Mouse (Mus musculus) kidney, adult 9 months (tissue): ENCODE results near the gene Mnat1.
A peak's percentile ranks its signal among the peaks of the same experiment; 100 is the strongest.
"Not testable (repeated sequence)": the region's sequence is repeated elsewhere in the genome, so short reads cannot be mapped to it uniquely, and the experiment has no call there.

Source experiments
- DNase-seq: peaks from one replicate; pipeline ENCODE4 v3.0.0; 2022

Mnat1 gene

DNA sequence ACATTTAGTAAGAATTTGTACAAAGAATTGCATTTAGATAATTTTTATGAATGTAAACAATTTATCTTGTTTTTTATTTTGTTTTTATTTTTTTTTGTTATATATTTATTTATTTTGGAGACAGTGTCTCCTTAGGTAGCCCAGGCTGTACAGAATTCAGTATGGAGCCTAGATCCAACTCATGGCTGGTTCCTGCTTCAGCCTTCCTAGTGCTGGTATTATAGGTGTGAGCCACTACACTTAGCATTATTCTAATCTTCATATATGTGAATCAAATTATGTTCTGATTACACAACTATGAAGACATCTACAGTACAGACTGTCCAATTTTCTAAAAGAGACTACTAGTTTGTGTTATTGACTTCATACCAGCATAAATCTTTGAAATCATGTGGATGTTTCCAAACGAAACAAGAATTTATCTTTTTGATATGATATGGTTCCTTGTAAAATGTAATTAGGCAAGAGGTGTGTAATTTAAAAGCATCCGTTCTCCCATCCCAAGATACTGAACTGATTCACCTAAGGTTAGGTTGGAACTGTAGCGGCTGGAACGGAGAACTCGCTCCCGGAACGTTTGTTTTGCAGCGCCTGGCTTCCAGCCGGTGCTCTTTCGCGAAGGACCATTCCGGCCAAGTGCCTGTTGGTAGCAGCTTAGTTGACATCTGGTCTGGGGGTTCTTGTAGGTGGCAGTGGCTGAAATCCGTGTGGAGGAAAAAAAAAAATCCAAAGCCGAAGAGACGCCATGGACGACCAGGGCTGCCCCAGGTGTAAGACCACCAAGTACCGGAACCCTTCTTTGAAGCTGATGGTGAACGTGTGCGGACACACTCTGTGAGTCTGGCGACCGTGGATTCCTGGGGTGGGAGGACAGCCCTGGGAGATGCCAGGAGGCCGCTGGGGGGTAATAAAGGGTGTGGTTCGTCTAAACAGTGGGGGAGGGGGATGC, at the start of gene Mnat1:
Gene Mnat1 (plus strand): TSS at position 625 of the 949 bp plus-strand sequence.
- DNase-seq, result peak; percentile 85

DNA sequence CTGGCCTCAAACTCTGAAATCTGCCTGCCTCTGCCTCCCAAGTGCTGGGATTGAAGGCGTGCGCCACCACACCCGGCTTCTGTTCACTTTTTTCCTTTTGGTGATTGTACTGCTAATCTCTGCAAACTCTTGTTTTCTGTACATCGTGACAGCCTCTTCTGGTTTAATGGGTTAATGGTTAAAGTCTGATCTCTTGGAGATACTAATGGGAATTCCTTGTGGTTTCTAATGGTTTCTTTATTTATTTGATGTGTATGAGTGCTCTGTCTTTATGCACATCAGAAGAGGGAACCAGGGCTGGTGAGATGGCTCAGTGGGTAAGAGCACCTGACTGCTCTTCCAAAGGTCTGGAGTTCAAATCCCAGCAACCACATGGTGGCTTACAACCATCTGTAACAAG, 41.7 kb upstream of the Mnat1 start:
- not testable (repeated sequence) for DNase-seq

DNA sequence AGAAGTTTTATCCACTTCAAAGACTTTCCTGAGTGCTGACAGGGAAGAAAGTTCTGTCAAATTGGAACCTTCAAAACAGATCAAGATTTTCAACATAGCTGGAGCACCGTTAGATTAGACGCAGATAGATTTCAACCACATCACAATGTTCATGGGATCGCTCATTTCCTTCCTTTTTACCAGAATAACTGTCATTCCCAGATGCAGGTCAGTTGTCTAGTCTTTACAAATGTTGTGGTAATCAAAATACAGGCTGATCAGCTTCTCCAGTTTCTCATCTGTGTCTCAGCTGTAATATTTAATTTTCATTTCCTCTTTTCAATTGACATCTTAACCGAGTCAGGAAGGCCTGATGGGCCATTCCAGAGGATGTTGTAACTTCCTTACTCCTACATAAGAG, 39.7 kb upstream of the Mnat1 start:
- no peak for DNase-seq

GRCm38 (mm10) chr12:73085739-73086630, 37.5 kb upstream of the Mnat1 start:
- DNase-seq, result no peak

DNA sequence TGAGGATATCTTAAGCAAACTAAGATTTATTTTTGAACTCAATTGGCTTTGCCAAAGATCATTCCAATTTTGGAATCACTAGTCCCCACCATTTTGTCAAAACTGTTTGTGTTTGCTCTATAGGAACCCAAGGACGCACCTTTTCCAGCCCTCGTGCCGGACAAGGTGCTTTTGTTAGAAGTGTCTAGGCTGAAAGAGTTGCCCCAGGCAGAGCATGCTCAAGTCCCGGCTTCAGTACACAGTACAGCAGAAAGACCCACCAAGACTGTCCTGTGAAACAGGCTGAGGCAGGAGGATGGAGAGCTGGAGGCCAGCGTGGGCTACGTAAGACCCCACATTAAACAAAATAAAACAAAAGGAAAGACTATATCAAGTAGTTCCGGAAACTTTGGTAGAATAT, 36.4 kb upstream of the Mnat1 start:
- no peak for DNase-seq

DNA sequence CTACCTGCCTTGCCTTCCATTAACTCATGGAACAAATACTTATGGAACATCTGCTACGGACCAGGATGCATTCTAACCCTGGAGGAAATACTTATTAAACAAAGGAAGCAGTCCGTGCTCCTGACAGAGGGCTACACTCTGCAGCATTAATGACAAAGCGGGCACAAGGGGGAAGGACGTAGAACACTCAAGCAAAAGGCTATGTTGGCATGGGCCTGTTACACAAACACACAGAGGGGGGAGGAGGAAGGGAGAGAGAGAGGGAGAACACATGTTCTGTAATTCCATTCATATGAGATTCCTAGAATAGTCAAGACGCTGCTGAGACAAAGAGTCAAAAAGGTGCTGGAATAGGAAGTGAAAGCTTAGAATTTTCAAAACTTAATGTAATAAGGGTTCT, 35.0 kb upstream of the Mnat1 start:
- no peak for DNase-seq

DNA sequence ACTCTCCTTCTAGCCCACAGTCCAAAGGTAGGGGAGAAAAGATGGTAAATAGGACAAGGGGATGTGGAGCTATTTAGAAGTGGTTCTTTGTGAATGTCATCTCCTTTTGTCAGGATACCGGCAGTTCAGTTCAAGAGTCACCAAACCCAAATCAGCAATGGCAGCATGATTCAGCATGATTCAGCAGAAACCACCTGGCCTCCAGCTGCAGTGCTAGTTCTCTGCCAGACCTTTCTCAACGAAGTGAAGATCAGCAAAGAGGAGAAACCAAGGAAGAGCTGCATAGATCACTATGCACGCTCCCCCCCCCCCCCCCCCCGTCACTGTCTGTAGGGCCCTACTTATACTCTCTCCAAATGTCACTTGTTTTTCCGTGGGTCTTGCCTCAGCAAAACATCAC, 34.6 kb upstream of the Mnat1 start:
- no peak for DNase-seq

GRCm38 (mm10) chr12:73090672-73091335, 32.7 kb upstream of the Mnat1 start:
- peak; percentile 61 for DNase-seq

DNA sequence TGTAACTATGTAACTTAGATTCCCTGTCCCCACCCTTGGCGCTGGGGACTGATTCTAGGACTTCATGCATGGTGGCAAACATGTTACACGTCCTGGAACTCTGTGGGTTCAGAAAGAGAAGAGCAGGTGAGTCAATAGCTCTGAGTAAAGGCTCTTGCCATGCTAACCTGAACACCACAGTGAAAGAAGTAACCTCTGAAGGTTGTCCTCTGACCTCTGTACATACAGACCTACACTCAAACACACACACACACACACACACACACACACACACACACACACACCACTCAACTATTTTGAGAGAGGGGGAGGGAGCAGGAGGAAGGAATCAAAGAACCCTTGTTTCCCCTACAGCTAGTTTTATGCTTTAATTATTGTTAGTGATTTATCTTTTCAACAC, 29.3 kb upstream of the Mnat1 start:
- no peak for DNase-seq

DNA sequence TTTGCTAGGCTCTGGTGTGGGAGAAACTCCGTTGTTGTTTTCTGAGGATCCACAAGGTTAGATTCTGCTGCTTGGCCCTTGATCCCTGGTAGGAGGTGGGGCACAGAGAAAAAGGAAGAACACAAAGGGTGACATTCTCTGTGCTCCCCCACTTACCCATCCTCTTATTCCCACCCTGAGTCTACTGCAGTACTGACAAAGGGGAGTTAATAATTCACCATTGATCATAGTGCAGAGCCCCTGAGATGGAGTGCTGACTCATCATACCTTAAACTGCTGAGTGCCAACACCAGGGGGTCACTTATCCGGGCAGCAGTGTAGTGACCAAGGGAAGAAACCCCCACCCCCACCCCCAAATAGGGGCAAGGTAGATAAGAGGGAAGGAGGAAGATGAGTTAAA, 28.9 kb upstream of the Mnat1 start:
- no peak for DNase-seq

DNA sequence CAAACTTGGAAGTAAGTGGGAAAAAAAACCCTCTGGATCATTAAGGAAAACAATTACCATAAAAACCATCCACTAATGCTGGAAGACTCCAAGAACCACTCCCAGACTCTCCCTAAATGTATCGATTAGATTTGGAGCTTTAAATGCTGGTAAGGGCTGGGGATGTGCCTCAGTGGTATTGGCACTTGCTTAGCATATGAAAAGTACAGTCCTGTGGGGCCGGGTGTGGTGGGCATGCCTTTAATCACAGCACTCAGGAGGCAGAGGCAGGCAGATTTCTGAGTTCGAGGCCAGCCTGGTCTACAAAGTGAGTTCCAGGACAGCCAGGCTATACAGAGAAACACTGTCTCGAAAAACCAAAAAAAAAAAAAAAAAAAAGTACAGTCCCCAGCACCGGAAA, 27.3 kb upstream of the Mnat1 start:
- not testable (repeated sequence) for DNase-seq

- DNase-seq, result peak; percentile 24
These were observed 24.9 kb upstream of the Mnat1 start for GRCm38 (mm10) chr12:73098593-73098992.

DNA sequence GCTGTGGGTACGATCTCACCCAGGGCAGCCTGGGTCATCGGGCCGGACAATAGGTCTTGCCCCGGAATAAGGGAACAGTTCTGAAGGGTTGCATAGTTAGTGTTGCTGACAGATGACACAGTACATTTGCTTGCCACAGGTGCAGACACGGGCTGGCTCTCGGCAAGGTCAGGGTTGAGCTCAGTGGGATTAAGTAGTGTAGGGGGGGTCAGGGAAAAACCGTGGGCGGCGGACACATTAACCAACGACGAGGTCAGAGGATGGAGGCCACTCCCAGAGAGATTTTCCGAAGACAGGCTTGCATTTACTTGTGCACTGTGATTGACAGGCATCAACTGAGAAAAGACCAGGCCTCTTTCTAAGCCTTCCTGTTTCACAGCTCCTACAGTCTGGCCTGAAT, 19.8 kb upstream of the Mnat1 start:
- no peak for DNase-seq

DNA sequence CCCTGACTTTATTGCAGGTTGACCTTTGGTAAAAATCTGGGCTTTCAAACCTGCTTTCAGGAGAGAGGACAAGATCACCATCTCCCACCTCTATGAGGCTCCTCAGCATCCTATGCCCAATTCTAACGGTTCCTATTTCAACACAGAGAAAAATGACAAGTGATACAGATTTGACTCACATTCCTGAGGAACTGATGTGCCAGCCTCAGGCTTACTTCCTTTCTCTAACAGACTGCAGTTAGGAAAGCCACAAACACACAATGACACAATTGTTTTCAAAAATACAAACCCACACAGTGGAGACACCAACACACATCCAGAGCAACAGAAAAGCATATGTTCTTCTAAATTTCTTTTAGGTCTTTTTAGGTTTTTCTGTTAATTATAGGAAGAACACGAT, 15.7 kb upstream of the Mnat1 start:
- no peak for DNase-seq

GRCm38 (mm10) chr12:73110431-73111111, 12.9 kb upstream of the Mnat1 start:
- peak; percentile 41 for DNase-seq

DNA sequence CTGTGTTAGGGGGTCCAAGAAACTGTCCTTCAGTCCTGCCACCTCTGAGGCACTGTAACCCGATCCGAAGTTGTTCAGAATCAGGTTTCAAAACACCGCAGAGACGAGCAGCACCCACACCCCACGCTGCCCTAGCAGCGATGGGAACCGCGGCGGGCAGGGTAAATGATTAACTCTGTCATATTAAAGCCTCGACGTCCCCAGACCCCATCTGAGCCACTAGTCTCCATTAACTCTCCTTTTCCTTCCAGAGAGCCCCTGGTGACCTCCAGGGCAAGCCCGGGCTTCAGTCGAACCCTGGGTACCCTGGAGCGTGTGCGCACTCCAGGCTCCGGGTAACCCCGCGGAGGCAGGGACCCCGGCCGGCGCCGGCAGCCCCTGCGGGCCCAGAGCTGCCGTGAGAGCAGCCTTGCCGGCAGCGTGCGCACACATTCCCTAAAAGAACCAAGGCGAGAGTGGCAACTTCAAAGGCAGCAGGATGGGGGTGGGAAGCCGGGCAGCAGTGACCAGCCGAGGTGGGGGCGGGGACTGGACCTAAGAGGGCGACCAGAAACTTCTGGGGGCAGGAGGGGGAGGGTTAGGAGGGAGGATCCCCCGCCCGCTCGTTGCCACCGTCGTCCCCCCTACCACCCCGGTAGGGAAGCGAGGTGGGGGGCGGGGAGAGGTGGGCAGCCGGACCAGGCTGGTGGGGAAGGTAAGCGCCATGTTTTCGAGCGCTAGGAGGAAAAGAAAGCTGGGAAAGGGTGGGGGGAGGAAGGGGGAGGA, 11.8 kb upstream of the Mnat1 start:
- DNase-seq, result peak; percentile 48

DNA sequence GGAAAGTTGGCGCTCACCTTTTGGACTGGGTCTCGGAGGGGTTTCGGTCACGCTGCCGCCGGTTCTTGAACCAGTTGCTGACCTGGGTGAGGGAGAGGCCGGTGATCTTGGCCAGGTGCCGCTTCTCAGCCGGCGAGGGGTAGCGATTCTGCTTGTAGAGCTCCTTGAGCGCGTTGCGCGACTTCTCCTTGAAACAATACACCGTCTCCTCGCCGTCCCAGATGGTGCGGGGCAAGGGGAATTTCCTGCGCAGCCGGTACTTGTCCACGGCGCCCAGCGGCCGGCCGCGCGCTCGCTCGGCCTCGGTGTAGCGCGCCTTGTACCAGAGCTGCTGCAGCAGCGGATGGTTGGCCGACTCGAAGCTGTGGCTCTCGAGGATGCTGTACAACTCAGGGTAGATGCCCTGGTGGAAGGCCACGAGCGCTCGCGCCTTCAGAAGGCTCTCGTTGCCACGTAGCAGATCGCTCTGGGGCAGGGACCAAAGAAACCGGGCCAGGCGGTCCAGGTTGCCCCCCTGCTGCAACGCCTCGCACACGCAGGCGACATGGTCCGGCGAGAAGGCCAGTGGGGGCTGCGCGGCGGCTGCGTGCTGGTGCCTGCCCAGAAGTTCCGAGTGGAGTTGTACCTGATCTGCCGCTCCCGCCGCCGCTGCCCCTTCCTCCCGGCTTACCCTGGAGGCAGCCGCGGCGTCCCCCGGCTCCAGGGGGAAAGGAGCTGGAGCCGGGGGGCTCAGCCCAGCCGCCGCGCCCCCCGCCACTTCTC, 11.0 kb upstream of the Mnat1 start:
- peak; percentile 25 for DNase-seq

DNA sequence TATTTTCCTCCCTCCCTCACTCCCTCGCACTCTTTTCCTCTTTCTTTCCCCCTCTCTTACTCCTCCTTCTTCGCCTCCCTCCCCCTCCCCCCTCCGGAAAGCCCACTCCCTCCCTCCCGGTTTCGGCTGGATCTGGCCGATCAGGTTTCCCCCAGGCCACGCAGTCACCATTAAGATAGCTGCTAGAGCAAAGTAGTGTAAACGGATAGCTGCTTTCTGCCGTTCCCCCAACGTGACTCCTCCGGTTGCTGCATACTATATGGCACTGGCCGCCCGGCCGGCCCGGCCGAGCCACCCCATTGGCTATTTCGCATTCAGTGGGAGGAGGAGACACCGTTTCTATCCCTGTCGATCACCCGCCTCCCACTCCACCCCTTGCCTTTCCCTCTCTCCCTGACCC, 10.3 kb upstream of the Mnat1 start, which contains the start of gene Six4:
Gene Six4 (minus strand): TSS at position 261 of the 400 bp plus-strand sequence.
- DNase-seq, result peak; percentile 78

DNA sequence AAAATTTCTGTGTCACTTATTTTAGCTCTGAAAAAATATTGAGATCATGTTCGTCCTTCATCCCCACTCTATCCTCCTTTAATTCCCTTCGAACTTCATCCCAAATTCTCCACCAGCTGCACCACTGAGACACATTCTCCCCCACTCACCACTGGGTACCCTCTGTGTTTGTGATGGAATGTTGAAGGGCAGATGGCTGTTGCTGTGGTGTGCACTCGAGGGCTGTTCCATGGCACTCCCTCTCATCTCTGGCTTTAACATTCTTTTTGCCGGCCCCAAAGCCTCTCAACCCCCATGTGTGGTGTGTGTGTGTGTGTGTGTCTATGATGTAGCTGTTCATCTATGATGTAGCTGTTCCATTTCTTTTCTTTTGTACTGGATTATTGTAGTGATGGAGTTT, 1.7 kb downstream of the Mnat1 start:
- no peak for DNase-seq

DNA sequence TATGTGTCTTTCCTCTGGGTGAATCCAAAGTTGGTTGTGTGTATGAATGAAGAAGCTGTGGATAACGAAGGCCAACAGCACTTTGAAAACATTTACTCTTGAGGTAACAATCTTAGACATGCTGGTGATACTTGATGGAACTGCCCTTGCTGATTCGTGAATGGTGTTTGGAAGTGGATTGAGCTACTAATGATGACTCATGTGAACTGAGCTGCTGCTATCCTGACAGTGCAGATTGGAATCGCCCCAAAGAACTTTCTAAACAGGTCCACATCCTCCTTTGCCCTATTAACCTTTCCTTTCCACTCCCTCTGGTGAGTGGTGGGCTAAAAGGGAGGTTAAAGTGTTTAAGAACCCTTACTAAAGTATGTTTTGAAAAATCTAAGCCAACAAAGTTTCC, 17.2 kb downstream of the Mnat1 start:
- DNase-seq, result no peak

DNA sequence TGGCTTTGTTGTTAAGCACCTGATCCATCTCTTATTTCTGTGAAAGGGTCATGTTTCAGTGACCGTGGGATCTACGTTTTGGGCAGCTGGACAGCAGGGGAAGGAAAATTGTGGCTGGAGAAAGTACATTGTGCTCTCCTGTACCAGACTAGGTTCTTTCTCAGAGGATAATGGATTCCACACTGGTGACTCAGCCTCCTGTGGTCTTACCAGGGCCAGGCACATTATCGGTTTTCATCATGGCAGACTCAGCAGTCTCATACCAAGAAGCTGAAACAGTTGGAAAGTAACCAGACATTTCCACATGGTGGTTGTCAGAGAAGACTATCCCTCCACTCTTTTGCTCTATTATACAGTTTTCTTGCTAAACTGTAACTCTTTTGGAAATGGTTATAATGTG, 23.7 kb downstream of the Mnat1 start:
- DNase-seq, result no peak
